Mouse (Mus musculus) spleen, adult 12 weeks (tissue): Measurements from ENCODE around the gene Vangl1.
"Not testable (repeated sequence)": the region's sequence is repeated elsewhere in the genome, so short reads cannot be mapped to it uniquely, and the experiment has no call there.

Experiments used
- DNase-seq: peaks from one replicate; pipeline ENCODE4 v3.0.0; 2022; ENCODE audit warnings: low spot score

The Vangl1 gene

DNA sequence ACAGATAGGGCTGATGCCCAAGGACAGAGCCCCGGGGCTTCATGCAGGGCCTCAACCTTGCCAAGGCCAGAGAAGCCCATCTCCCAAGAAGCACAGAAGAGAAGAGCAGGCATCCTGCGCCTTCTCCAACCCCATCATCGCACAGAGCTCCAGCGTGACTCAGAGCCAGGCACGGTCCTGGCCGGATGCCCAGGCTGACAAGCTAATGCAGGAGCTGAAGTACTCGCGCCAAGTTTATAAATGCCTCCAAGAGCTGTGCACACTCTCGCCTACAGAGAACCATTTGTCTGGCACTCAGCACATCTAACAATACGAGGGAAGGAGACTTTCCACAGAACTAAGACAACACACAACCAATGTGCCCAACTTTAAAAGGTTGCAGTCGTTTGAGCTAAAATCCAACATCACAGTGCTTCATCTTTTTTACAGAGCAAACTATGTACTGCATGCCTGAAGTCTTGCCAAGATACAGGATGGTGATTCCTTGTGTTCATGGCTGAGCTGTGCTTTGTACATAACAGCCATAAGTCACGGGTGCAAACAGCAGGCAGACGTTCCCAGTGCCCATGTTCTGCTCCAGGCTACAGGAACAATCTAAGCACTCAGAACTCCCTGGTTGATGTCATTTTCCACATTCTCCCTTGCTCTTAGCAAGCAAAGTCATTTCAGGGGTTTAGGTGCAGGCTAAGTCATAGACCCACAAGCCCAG is 35.1 kb downstream of the Vangl1 start:
- DNase-seq: peak; percentile 41

DNA sequence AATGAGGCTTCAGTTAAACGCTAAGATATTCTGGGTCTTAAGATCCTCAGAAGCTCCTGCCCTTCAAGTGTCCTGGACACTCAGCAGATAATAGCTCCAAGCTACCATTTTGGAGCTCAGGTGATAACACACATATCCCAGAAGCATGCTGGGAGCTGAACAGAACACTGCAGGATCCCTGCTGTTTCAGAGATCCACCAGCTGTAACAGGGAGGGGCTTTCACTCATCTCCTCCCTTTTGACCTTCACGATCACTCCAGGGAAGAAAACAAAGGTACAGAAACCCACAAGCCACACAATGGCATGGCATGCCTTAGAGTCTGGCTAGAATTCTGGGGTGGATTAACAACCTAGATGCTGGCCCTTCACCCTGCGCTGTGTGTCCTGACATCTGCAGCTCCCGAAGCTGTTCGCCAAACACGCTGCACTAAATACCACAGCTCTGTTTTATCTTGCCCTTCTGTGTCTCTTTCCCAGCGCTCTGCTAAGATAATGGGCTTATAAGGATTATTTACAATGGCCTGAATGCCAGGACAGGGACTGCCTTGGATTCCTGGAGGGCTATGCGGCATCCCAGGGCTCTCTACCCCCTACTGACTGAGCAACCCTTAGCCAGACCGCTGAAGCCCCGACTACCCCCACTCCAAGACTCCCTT is 36.8 kb downstream of the Vangl1 start:
- no peak for DNase-seq

DNA sequence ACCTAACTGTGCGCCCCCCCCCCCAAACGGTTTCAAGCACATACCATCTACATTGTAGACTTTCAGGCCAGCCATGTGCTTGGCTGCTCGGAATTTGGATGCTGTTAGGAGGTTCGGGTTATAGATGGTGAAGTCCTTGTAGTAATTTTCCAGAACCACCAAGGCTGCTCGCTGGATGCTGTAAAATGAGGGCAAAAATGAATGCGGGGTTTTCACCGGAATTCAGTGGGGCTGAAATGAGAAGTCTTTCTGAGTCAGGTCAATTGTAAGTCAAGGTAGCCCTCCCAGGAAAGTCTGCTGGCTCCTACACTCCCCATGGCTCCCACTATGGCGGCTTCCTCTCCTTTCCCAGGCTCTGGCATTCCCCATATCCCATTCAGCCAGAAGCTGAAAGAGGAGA is 37.7 kb downstream of the Vangl1 start:
- DNase-seq: no peak

DNA sequence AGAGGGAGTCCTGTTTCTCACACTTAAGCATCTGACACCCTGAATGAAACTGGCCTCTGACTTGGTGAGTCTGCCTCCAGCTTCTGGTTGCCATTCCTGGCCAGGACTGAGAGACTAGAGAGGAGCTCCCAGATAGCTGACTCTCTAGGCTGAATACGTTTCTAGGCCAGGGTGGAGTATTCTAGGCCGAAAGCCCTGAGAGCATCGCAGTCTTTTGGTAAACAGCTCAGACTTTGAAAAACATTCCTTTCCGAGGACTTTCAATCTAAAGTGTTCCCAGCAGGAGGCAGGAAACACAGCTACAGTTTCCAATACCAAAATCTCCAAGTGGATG is 38.2 kb downstream of the Vangl1 start:
- DNase-seq: no peak

DNA sequence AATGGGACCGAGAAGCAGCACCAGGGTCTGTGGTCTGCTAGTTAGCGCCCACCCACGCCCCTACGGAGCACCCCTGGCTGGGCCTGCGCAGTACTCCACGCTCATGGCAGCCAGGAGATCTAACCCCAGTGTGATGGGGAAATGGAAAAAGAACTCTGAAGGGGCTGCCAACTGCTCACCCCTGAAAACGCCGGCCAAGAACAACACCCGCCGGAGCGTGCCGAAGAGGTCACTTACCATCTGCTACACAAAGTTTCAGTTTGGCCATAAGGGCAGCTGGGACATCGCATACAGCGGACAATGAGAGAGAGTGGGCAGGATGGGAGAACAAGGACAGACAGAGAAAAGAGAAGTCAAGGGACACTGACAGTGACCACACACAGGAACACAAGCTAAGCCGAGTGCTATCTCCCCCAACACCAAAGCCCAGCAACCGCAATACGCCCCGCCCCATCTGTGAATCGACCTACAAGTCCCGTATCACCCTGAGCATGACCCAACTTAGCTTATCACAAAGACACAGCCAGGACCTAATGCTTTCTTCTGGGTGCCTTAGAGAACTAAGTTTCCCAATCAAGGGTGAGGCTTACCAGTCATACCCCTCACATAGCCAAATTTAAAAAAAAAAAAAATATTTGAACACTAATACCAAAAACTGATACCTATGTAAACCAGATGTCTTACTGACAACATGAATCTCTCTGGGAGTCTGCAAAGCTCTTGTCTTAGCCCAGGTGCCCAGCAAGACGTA is 38.8 kb downstream of the Vangl1 start:
- peak; percentile 78 for DNase-seq

DNA sequence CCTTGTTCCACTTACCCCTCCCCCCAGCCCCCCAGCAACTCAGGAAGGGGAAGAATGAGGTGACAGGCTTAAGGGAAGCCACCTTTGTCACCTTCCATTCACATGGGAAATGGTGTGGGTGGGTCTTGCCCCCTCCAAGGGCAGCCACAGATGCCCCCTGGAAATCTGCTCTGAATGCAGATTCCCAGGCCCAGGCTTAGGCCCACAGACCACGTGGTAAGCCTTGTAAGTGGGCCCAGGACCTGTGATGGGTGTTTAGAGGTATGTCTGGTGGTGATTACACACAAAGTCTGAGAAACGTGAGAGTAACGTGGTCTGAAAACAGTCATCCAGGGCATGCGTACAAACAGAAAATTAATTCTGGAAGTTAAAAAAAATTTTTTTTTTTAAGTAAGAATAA is 39.6 kb downstream of the Vangl1 start:
- no peak for DNase-seq

DNA sequence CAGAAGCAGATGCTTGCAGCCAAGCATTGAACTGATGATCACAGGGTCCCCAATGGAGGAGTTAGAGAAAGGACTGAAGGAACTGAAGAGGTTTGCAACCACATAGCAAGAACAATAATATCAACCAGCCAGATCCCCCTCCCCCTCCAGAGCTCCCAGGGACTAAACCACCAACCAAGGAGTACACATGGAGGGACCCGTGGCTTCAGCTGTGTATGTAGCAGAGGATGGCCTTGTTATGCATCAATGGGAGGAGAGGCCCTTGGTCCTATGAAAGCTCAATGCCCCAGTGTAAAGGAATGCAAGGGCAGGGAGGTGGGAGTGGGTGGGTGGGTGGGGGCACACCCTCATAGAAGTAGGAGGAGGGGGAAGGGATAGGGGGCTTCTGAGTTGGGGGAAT is 40.6 kb downstream of the Vangl1 start:
- not testable (repeated sequence) for DNase-seq

DNA sequence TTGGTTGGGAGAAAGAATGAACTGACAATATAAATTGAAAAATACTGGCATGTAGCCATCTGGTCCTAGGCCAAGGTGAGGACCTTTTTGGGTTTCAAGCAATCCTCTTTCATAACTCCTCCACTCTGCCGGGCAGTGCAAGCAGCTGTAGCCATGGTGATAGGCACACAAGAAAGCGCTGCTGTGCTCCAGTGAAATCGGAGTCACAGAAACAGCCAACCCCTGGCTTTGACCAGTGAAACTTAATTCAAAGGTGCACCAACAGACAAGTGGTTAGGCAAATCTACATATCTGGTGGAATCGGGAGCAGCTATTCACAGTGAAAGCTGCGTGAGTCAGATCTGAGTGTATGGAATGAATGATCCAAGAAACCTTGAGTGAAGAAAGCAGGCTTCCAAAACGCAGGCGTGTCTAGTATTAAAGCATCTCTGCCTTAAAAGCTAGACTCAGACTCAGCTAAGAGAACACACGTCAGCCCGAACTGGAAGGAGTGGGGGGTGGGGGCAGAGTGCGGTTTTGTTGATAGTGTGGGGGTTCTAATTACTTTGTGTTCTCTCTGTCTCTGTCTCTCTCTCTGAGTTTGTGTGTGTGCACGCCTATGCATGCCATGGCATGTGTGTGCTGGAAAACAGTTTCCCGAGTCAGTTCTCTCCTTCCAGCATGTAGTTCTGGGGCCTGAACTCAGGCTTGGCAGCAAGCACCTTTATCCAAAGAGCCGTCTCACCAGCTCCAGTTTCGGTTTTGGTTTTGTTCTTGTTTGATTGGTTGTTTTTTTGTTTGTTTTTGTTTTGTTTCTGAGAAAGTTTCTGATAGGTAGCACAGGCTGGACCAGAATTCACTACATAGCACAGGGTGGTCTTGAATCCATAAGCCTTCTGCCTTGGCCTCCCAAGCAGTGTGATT is 44.8 kb downstream of the Vangl1 start:
- no peak for DNase-seq

DNA sequence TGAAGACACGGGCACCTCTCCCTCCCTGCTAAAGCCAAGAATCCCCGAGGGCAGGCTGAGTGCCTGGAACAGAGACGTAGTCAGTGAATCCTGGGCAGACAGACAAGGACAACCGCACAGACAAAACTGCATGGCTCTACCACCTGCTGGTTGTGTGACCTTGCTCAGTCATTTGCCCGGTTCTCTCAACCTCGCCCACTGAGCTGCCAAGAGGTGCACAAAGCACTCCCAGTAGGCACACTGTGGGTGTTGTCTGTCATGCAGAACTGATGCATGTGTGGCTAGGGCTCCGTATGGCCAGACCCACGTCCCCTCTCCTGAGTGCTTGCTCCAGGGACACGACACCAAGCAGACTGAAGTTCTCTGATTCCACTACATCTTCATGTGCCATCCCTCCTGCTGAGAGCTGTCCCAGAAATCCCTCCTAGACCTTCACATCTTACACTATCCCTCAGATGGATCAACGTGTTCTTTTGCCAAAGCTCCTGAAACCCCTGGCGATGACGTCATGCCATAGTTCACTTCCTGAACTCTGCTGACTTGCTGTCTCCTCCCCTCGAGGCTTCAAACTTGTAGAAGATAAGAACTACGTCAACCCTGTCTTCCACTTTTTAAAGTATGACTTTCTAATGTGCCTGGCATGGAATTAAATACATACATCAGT is 45.6 kb downstream of the Vangl1 start:
- DNase-seq: no peak

DNA sequence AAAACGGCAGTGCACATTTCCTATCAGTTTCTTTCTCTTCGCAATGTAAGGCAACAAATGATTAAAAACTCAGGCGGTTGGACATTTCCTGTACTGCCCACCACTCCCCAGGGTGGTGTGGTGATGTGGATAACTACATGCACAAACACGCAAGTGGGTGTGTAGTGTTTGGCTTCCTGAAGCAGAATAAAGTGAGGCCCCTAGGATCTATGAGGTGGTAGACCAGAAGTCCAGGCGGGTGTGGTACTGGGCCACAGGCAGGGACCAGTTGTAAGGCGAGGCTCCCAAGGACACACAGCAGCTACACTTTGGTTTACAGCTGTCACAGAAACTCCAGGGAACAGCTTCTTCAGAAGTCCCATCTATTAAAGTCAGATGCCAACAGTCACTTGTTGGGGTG is 46.8 kb downstream of the Vangl1 start:
- no peak for DNase-seq

DNA sequence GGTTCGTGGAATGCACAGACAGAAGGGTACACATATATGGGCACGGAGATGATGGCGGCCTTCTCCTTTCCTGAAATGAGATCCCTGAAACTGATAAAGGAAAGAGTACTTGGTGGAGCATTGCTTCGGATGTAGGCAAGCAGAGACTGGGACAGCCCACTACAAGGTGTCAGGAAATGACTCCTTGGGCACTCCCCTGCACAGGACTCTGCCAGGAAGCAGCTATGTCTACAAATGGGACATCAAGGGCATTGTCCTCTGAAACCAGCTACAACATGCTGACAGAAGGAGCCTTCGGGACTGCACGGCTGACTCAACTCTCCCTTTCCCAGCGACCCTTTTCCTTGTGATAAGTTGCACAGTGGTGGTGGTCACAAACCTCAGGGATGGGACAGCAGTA is 47.8 kb downstream of the Vangl1 start:
- no peak for DNase-seq

DNA sequence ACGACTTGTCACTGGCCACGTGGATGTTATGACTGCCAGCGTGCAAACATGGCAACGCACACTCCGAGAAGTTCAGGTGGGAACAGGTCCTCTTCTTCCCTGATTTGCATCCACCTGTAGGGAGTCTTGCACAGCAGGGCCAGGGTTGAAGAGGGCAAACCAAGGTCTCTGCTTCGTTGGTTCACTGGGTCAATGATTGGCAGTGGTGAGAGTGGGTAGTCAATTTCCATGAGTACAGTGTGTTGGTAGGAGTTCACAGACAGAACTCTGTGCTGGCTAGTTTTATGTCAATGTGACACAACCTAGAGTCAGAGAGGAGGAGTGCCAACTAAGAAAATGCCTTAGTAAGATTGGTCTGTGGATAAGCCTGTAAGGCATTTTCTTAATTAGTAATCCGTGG is 50.4 kb downstream of the Vangl1 start:
- DNase-seq: no peak

DNA sequence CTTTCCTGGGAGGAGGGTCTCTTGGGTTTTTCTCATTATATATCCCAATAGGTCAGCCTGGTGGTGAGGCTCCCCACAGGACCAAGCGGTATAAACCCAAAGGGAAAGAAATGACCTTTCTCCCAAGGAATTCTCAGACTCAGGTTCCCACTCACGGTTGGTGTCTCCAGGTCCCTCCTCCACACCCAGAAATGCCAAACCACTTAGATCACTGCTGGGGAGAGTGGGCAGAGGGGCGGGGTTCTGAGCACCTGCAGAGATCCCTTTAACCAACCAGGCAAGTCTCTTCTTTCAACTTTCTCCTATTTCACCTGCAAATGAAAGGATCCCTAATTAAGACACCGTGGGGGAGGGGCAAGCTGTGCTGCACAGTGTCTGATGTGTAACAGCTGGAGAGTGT is 51.6 kb downstream of the Vangl1 start:
- no peak for DNase-seq

DNA sequence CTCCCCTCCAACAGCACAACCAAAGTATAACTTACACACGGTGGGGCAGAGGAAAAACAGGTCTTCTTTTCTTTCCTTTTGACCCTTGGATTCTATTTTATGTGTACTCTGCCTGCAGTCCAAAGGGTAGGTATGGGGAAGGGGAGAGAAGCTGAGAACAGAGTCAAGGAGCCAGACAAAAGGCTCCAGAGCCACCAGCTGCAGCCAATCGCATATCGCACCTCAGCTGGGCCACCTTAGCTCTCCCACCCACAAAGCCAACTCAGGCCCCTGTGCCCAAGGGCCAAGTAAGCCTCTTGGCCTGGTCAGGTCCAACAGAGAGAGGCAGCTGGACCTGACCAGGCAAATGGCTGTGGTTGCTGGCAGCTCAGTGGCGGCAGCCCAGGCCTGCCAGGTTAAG is 52.0 kb downstream of the Vangl1 start:
- no peak for DNase-seq

DNA sequence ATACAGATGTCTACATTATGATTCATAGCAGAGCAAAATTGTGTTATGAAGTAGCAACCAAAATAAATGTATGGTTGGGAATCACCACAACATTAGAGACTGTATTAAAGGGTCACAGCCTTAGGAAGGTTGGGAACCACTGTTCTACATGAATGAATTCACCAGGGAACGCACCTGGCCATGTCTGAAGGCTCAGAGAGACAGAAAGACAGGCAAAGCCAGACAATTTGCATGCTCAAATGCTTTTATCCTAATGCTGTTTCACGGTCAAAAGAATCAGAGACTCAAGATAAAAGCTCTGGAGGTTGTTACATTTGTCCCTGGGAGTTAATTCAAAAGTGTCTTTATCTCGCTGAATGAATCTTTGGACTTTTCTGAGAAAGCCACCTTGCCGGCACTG is 52.6 kb downstream of the Vangl1 start:
- DNase-seq: no peak

DNA sequence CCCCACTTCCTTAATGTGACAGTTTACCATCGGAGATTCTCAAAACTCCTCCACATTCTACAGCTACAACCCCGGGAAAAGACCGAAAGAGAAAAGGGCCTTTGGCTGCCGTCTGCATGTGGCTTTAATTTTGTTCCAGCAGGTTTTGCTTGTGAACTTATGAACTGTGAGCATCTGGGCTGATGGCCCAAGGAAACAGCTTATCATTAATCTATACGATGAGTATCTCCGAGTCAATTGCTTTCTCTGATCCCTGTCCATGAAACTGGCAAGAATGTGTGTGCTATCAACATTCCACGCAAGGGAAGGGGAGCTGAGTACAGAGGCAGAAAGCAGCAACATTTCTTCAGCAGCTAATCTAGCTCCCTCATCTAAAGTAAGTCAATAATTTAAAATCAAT is 54.6 kb downstream of the Vangl1 start:
- no peak for DNase-seq

DNA sequence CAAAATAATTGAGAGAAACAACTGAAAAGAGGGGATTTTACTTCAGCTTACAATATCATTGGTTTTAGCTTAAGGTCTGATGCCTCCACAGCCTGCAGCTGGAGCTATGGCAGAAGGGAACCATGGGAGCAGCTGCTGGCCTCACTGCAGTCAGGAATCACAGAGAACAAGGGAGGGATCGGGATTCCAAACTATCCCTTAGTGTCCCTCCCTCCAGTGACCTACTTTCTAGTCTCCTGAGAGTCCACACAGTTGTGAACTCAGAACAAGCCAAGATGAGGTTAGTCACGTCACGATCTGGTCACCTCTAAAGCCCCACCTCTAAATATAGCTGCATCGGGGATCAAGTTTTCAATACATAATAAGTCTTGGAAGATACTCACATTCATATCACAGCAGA is 57.3 kb downstream of the Vangl1 start:
- DNase-seq: no peak

DNA sequence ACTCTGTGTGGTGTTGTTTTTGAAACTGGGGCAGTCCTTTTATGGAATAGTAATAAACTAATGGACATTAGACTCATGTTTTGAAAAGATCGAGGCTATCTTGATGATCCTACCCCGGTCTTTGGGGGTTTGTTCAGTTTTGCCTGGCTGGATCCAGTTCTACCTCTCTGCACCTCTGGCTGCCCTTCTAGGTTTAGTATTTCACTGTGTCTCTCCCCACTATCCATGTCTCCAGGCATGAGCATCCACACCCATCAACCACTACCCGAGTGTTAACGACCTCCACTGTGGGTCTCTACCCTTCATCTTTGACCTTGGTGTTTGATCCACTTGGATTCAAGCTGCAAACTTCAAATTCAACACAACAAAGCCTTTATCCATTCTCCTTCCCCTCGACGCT is 58.1 kb downstream of the Vangl1 start:
- DNase-seq: no peak

DNA sequence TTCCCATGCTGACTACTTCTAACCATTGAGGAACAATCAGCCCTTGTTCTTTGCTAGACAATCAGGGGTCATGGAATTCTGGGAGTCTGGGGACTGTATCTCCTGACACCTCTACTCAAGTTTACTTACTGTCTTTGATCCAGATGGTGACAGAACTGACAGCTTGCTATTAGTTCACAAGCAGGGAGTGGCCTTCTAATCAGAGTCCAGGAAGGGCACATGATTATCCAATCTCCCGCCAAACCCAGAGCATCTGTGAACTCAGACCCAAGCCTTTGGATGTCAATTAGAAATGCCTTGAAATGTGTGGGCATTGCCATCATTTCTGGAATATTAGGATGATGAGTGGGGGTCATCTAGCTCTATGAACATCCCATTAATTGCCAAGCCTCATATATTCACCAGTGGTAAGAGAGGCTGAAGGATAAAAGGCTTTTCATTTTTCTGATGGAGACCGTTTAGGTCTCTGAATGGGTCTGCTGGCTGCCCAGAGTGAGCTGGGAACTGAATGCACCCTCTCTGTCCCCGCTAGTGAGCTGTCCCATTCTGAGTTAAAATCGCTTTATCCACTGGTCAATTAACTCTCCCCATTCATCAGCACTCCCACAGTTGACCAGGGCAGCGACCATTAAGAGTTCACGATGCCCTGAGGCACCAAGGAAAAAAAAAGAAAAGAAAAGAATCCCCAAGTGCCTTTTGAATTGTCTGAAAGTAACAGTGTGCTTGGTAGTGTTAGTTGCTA is 58.7 kb downstream of the Vangl1 start:
- DNase-seq: no peak

DNA sequence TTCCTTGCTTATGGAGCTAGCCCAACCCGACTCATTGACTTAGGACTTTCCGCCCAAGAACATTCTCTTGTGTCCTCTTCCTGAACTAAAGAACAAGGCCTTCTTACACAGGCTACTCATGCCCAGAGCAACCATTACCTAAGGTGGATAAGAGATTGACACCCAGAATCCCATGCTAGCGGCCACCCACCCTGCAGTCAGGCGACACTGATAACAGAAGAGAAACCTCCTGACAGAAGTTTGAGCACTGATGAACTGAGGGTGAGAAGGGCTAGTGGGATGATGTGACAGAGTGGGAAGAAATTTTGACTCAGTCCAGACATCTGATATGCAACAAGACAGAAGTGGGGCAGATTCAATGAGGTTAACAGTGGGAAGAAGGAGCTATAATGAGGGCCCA is 60.1 kb downstream of the Vangl1 start:
- peak; percentile 22 for DNase-seq

DNA sequence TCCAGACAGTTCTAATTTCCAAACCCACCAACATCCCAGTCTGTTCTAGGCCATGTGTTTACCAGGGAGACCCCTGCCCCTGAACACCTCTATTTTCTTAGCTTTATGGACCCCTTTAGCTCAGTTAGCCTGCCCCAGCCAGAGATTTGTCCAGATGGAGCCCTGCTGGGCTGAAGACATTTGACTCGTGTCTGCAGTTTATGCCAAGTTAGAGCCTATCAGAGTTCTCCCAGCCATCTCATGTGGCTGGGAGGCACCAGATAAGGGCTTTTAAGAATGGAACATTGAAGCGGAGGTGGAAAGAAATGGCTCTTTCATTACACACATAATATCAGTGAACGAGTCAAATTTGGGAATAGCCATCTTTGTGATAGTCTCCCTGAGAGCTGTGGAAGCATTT is 61.0 kb downstream of the Vangl1 start:
- DNase-seq: peak; percentile 12
